Comparison of ENCODE assay signal across 22 mouse cellular contexts in genomic region chr9:115197082-115197481, GRCm38 (mm10).
A peak's percentile ranks its signal among the peaks of the same experiment; 100 is the strongest.
DNase-seq lines count a peak whose midpoint lies in the region; ATAC-seq and TF ChIP-seq lines count a peak whose summit lies in the region.
"Had no signal": no experiment of that assay in that cellular context is flagged by ENCODE, and none has a peak within 500 bp of the region (broad histone marks: within the 10 kb centered on the region; RNA-seq: fewer than 3 reads in every experiment).

No protein-coding gene starts in this region.

- H3K4me1 ChIP-seq in kidney, embryonic 15.5 days: 0 out of 2 replicates have a peak, but pooled peaks cover 4% of the 10 kb centered on the region
- no peaks in the 10 kb centered on the region for H3K4me1 ChIP-seq in lung, embryonic 14.5 days (ENCODE audit: insufficient read depth)
- H3K4me1 ChIP-seq: midbrain, embryonic 13.5 days had no signal

- H3K27ac ChIP-seq in kidney, embryonic 15.5 days: no peak overlapping the region
- H3K27ac ChIP-seq in lung, embryonic 14.5 days (ENCODE audit: low read depth): no peak overlapping the region
- H3K27ac ChIP-seq: embryonic facial prominence, embryonic 12.5 days; limb, embryonic 10.5 days; midbrain, embryonic 13.5 days; neural tube, embryonic 15.5 days had no signal

- no peak overlapping the region for H3K9ac ChIP-seq in kidney, embryonic 15.5 days
- no peak overlapping the region for H3K9ac ChIP-seq in lung, embryonic 14.5 days
- H3K9ac ChIP-seq: embryonic facial prominence, embryonic 12.5 days; forebrain, postnatal 0 days; midbrain, embryonic 13.5 days; neural tube, embryonic 15.5 days had no signal

- no peak for TF ChIP-seq CTCF in lung, embryonic 14.5 days (IDR thresholded peaks at IDR 0.05; ENCODE audit: low read depth)

- no peaks in the 10 kb centered on the region for H3K9me3 ChIP-seq in kidney, embryonic 15.5 days (replicated peaks)
- H3K9me3 ChIP-seq in lung, embryonic 14.5 days (ENCODE audit: low read depth, low read length): no peaks in the 10 kb centered on the region
- H3K9me3 ChIP-seq: embryonic facial prominence, embryonic 12.5 days; limb, embryonic 10.5 days; midbrain, embryonic 13.5 days; neural tube, embryonic 15.5 days had no signal

- intact Hi-C loops in left cerebral cortex, postnatal 14 days (cut with DNase I): no loop called here

- ATAC-seq in kidney, embryonic 15.5 days (replicated peaks; ENCODE audit: low FRiP score): no peak
- peak; percentile 44; the same call in 1 of the 2 replicates for ATAC-seq in lung, embryonic 14.5 days (ENCODE audit: insufficient read depth)
- ATAC-seq in activated CD4-positive, CD25-positive, alpha-beta regulatory T cell, adult 4 months: no peak
- ATAC-seq: inflammation-experienced regulatory T-cells, adult 6 months; midbrain, embryonic 13.5 days; Patski had no signal

- 65% methylated on average over 7 of the region's 7 CpGs for WGBS in kidney, embryonic 15.5 days
- 45% methylated on average over 7 of the region's 7 CpGs for WGBS in lung, embryonic 14.5 days

- DNase-seq in kidney, adult 18-20 months: peak; percentile 9
- DNase-seq in kidney, postnatal 10 days: peak; percentile 35
- peak; percentile 69 for DNase-seq in lung, embryonic 14.5 days
- DNase-seq in lung, postnatal 4 days: peak; percentile 71 to 72
- DNase-seq in left cerebral cortex, postnatal 14 days (ENCODE audit: low spot score in 2 of 2): no peak
- DNase-seq in layer of hippocampus, adult 18-20 months (ENCODE audit: low spot score in 2 of 2): no peak
- DNase-seq: cerebellum, adult 2 months; forebrain, postnatal 0 days; layer of hippocampus, postnatal 36 days; retina, postnatal 1 day; right cerebral cortex, postnatal 4 days; thymus, adult 18-20 months had no signal

- H3K36me3 ChIP-seq in kidney, embryonic 15.5 days: no peaks in the 10 kb centered on the region
- H3K36me3 ChIP-seq in lung, embryonic 14.5 days (ENCODE audit: insufficient read depth): no peaks in the 10 kb centered on the region
- H3K36me3 ChIP-seq: embryonic facial prominence, embryonic 12.5 days; limb, embryonic 10.5 days; midbrain, embryonic 13.5 days; neural tube, embryonic 15.5 days had no signal

- no peaks in the 10 kb centered on the region for H3K27me3 ChIP-seq in kidney, embryonic 15.5 days
- H3K27me3 ChIP-seq in lung, embryonic 14.5 days (ENCODE audit: insufficient read depth, low read length): no peaks in the 10 kb centered on the region
- H3K27me3 ChIP-seq: embryonic facial prominence, embryonic 12.5 days; midbrain, embryonic 13.5 days; neural tube, embryonic 15.5 days; Patski had no signal

- no peak overlapping the region for H3K4me3 ChIP-seq in kidney, embryonic 15.5 days (replicated peaks)
- no peak overlapping the region for H3K4me3 ChIP-seq in lung, embryonic 14.5 days (ENCODE audit: low read depth, low read length)
- H3K4me3 ChIP-seq: embryonic facial prominence, embryonic 12.5 days; limb, embryonic 10.5 days; midbrain, embryonic 13.5 days; myocyte; neural tube, embryonic 15.5 days had no signal

- no peak overlapping the region for H3K4me2 ChIP-seq in kidney, embryonic 15.5 days
- no peak overlapping the region for H3K4me2 ChIP-seq in lung, embryonic 14.5 days
- H3K4me2 ChIP-seq: embryonic facial prominence, embryonic 12.5 days; liver, embryonic 11.5 days; midbrain, embryonic 13.5 days; neural tube, embryonic 15.5 days had no signal

Comparison
In these comparisons a context has a peak if more than half of its experiments do, and no peak if none do; other contexts are left out.
1. DNase-seq: peak in kidney, adult 18-20 months (single experiment), kidney, postnatal 10 days (single experiment), lung, embryonic 14.5 days (single experiment) and lung, postnatal 4 days (2 of 2); none in left cerebral cortex, postnatal 14 days (0 of 2) and layer of hippocampus, adult 18-20 months (0 of 2).